Mouse (Mus musculus): ENCODE measurements around the gene Npnt. TPM values are rescaled to one million over a fixed set of nuclear protein-coding genes. Genes with fewer than 3 reads are reported as not detected.

Gene Npnt
- polyA plus RNA-seq, 2 experiments = 41.7 to 45.4 TPM

- WGBS = 44% methylated on average over 28 of the region's 28 CpGs
- H3K4me3 ChIP-seq (replicated peaks; ENCODE audit: low read length) = no peak overlapping the region
- H3K27ac ChIP-seq (replicated peaks; ENCODE audit: low read depth, low read length) = no peak overlapping the region
- H3K27me3 ChIP-seq (ENCODE audit: control insufficient read depth, insufficient read depth, low read length) = no peaks in the 10 kb centered on the region
- ATAC-seq (ENCODE audit: low FRiP score, low read depth) (peak; percentile 63), DNase-seq (ENCODE audit: low spot score) (peak; percentile 58)
- no peak for TF ChIP-seq POLR2A (IDR thresholded peaks at IDR 0.05; ENCODE audit: borderline replicate concordance, extremely low read depth, insufficient read depth, insufficient read length)
- peak overlapping the region; percentile 29 for H3K4me2 ChIP-seq (replicated peaks; ENCODE audit: low read depth, low read length, severe bottlenecking)
- H3K4me1 ChIP-seq (ENCODE audit: control insufficient read depth, insufficient read depth, low read length) = peaks cover 13% of the 10 kb centered on the region; the same call in 1 of the 2 replicates
- H3K9ac ChIP-seq (ENCODE audit: low read depth, low read length, severe bottlenecking) = no peak overlapping the region; the same call in 1 of the 2 replicates
- H3K9me3 ChIP-seq (ENCODE audit: control insufficient read depth, low read length) = no peaks in the 10 kb centered on the region
- H3K36me3 ChIP-seq (ENCODE audit: control insufficient read depth, insufficient read depth, low read length) = no peaks in the 10 kb centered on the region
Measured at GRCm38 (mm10) chr3:132851841-132852728, 98.0 kb downstream of the Npnt start.

DNA sequence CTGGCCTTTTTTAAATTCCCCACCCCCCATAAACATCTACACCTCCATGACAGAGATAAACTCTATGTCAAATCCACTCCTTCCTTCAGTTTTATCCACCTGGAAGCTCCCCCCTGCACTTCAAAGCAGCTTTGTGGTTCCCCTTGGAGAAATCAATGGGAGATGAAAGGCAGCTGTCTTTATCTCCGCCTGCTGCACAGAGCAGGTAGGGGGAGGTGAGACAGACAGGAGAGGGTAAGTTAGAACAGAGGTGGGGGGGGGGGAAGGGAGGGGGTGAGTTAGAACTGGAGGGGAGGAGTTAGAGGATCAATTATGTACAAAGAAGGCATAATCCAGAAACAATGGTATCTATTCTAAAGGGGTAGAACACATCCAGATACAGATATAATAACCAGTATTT is 98.7 kb downstream of the Npnt start:
- peaks cover 13% of the 10 kb centered on the region; the same call in 1 of the 2 replicates for H3K4me1 ChIP-seq (ENCODE audit: control insufficient read depth, insufficient read depth, low read length)
- no peak overlapping the region for H3K4me2 ChIP-seq (replicated peaks; ENCODE audit: low read depth, low read length, severe bottlenecking)
- H3K9ac ChIP-seq (ENCODE audit: low read depth, low read length, severe bottlenecking) = no peak overlapping the region
- TF ChIP-seq POLR2A (IDR thresholded peaks at IDR 0.05; ENCODE audit: borderline replicate concordance, extremely low read depth, insufficient read depth, insufficient read length) = no peak
- H3K27me3 ChIP-seq (ENCODE audit: control insufficient read depth, insufficient read depth, low read length) = no peaks in the 10 kb centered on the region
- ATAC-seq (ENCODE audit: low FRiP score, low read depth) (no peak), DNase-seq (ENCODE audit: low spot score) (no peak)
- no peak overlapping the region for H3K4me3 ChIP-seq (replicated peaks; ENCODE audit: low read length)
- H3K9me3 ChIP-seq (ENCODE audit: control insufficient read depth, low read length) = no peaks in the 10 kb centered on the region
- no peaks in the 10 kb centered on the region for H3K36me3 ChIP-seq (ENCODE audit: control insufficient read depth, insufficient read depth, low read length)
- no peak overlapping the region for H3K27ac ChIP-seq (replicated peaks; ENCODE audit: low read depth, low read length)
- WGBS = 41% methylated on average over 1 of the region's 1 CpGs

DNA sequence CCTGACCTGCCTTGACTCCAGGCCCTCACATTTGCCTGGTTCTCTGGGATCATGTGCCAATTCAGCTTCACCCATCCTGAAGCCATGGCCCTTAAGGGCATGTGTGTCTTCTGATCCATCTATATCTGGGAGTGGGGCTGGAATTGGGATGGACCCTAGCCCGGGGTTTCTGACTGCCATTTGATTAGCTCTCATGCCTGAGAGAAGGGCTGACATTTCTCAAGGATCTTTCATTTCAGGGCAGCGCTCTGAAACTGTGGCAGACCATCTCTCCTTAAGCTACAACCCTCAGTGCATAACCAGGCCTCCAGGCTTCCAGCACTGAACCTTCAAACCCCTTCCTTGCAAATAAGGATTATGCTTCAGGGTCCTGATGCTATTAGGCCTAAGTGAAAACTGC is 99.7 kb downstream of the Npnt start:
- H3K4me1 ChIP-seq (ENCODE audit: control insufficient read depth, insufficient read depth, low read length) = peaks cover 10% of the 10 kb centered on the region; the same call in 1 of the 2 replicates
- H3K9me3 ChIP-seq (ENCODE audit: control insufficient read depth, low read length) = no peaks in the 10 kb centered on the region
- DNase-seq (ENCODE audit: low spot score) = no peak
- ATAC-seq (ENCODE audit: low FRiP score, low read depth) = no peak
- WGBS = 76% methylated on average over 2 of the region's 2 CpGs
- H3K27me3 ChIP-seq (ENCODE audit: control insufficient read depth, insufficient read depth, low read length) = no peaks in the 10 kb centered on the region
- H3K27ac ChIP-seq (replicated peaks; ENCODE audit: low read depth, low read length) = no peak overlapping the region
- H3K9ac ChIP-seq (ENCODE audit: low read depth, low read length, severe bottlenecking) = no peak overlapping the region
- TF ChIP-seq POLR2A (IDR thresholded peaks at IDR 0.05; ENCODE audit: borderline replicate concordance, extremely low read depth, insufficient read depth, insufficient read length) = no peak
- H3K4me2 ChIP-seq (replicated peaks; ENCODE audit: low read depth, low read length, severe bottlenecking) = no peak overlapping the region
- H3K36me3 ChIP-seq (ENCODE audit: control insufficient read depth, insufficient read depth, low read length) = no peaks in the 10 kb centered on the region
- H3K4me3 ChIP-seq (replicated peaks; ENCODE audit: low read length) = no peak overlapping the region

- DNase-seq (ENCODE audit: low spot score) = no peak
- Histone ChIP-seq H3K27ac (replicated peaks; ENCODE audit: low read depth, low read length) (no peak overlapping the region), H3K4me3 (replicated peaks; ENCODE audit: low read length) (no peak overlapping the region), H3K4me2 (replicated peaks; ENCODE audit: low read depth, low read length, severe bottlenecking) (no peak overlapping the region), H3K27me3 (ENCODE audit: control insufficient read depth, insufficient read depth, low read length) (no peaks in the 10 kb centered on the region), H3K36me3 (ENCODE audit: control insufficient read depth, insufficient read depth, low read length) (no peaks in the 10 kb centered on the region), H3K9me3 (ENCODE audit: control insufficient read depth, low read length) (no peaks in the 10 kb centered on the region), H3K9ac (ENCODE audit: low read depth, low read length, severe bottlenecking) (no peak overlapping the region), H3K4me1 (ENCODE audit: control insufficient read depth, insufficient read depth, low read length) (peaks cover 10% of the 10 kb centered on the region; the same call in 1 of the 2 replicates)
- no peak for TF ChIP-seq POLR2A (IDR thresholded peaks at IDR 0.05; ENCODE audit: borderline replicate concordance, extremely low read depth, insufficient read depth, insufficient read length)
- ATAC-seq (ENCODE audit: low FRiP score, low read depth) = no peak
- WGBS = 58% methylated on average over 7 of the region's 7 CpGs
Measured at GRCm38 (mm10) chr3:132849669-132850068, 100.4 kb downstream of the Npnt start.

DNA sequence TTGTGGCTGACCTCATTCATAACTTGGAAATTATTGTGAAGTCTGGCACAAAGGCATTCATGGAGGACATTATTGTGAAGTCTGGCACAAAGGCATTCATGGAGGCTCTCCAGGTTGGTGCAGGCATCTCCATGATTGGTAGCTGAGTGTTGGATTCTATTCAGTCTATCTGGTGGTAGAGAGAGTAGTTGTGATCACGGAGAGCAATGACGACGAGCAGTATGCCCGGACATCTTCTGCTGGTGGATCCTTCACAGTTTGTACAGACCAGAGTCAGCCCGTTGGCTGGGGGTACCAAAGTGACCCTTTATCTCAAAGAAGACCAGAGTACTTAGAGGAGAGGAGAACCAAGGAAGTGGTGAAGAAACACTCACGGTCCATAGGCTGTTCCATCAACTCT is 107.4 kb downstream of the Npnt start:
- H3K4me1 ChIP-seq (ENCODE audit: control insufficient read depth, insufficient read depth, low read length) = no peaks in the 10 kb centered on the region
- DNase-seq (ENCODE audit: low spot score) = no peak
- H3K27ac ChIP-seq (replicated peaks; ENCODE audit: low read depth, low read length) = no peak overlapping the region
- H3K9ac ChIP-seq (ENCODE audit: low read depth, low read length, severe bottlenecking) = no peak overlapping the region
- ATAC-seq (ENCODE audit: low FRiP score, low read depth) = no peak
- H3K36me3 ChIP-seq (ENCODE audit: control insufficient read depth, insufficient read depth, low read length) = peaks cover 26% of the 10 kb centered on the region
- H3K4me2 ChIP-seq (replicated peaks; ENCODE audit: low read depth, low read length, severe bottlenecking) = no peak overlapping the region
- no peak overlapping the region for H3K4me3 ChIP-seq (replicated peaks; ENCODE audit: low read length)
- no peaks in the 10 kb centered on the region for H3K27me3 ChIP-seq (ENCODE audit: control insufficient read depth, insufficient read depth, low read length)
- H3K9me3 ChIP-seq (ENCODE audit: control insufficient read depth, low read length) = no peaks in the 10 kb centered on the region
- 94% methylated on average over 6 of the region's 6 CpGs for WGBS
- TF ChIP-seq POLR2A (IDR thresholded peaks at IDR 0.05; ENCODE audit: borderline replicate concordance, extremely low read depth, insufficient read depth, insufficient read length) = no peak

Measured in limb, embryonic 14.5 days (tissue).